ENCODE assay signal across 7 mouse cellular contexts in genomic region chrX:57325861-57326461, GRCm38 (mm10). TPM values are rescaled to one million over a fixed set of nuclear protein-coding genes. Genes with fewer than 3 reads are reported as not detected.
DNase-seq lines count a peak whose midpoint lies in the region; ATAC-seq and TF ChIP-seq lines count a peak whose summit lies in the region.

No protein-coding gene starts in this region.

- no peak for TF ChIP-seq POLR2A in cerebellum, adult 2 months (IDR thresholded peaks at IDR 0.05; ENCODE audit: borderline replicate concordance, insufficient read depth, low read length)

- ATAC-seq in hindbrain, embryonic 16.5 days: peak; percentile 90
- no peak; the same call in 1 of the 2 replicates for ATAC-seq in liver, embryonic 15.5 days (ENCODE audit: insufficient read depth)
- peak; percentile 93 for ATAC-seq in neural tube, embryonic 13.5 days (ENCODE audit: low read depth)

- H3K36me3 ChIP-seq in hindbrain, embryonic 16.5 days (ENCODE audit: control insufficient read depth, insufficient read depth, low read length): no peaks in the 10 kb centered on the region
- no peaks in the 10 kb centered on the region for H3K36me3 ChIP-seq in liver, embryonic 15.5 days (replicated peaks)
- H3K36me3 ChIP-seq in neural tube, embryonic 13.5 days: no peaks in the 10 kb centered on the region

- no peaks in the 10 kb centered on the region for H3K4me1 ChIP-seq in cerebellum, adult 2 months (ENCODE audit: control insufficient read depth, insufficient read depth, low read length)
- H3K4me1 ChIP-seq in hindbrain, embryonic 16.5 days (ENCODE audit: control insufficient read depth, insufficient read depth, low read depth, low read length): no peaks in the 10 kb centered on the region
- H3K4me1 ChIP-seq in liver, embryonic 15.5 days (replicated peaks): peaks cover 10% of the 10 kb centered on the region; the same call in 1 of the 2 replicates
- no peaks in the 10 kb centered on the region for H3K4me1 ChIP-seq in neural tube, embryonic 13.5 days (replicated peaks)

- peak overlapping the region; percentile 39 for H3K4me3 ChIP-seq in cerebellum, adult 2 months (replicated peaks; ENCODE audit: insufficient read depth, low read depth, low read length)
- H3K4me3 ChIP-seq in hindbrain, embryonic 16.5 days (ENCODE audit: low read length): peak overlapping the region; percentile 55
- H3K4me3 ChIP-seq in liver, embryonic 15.5 days (replicated peaks): peak overlapping the region; percentile 52
- peak overlapping the region; percentile 43 for H3K4me3 ChIP-seq in neural tube, embryonic 13.5 days

- peak; percentile 39 for DNase-seq in adrenal gland, adult 8-10 months
- peak; percentile 23 to 38 for DNase-seq in cerebellum, adult 2 months
- DNase-seq in gastrocnemius, adult 8-10 months (ENCODE audit: low spot score in 2 of 2): peak; percentile 16 to 41
- DNase-seq in B cell, adult 2 months: no peak

- TF ChIP-seq CTCF in cerebellum, adult 2 months (IDR thresholded peaks at IDR 0.05; ENCODE audit: borderline replicate concordance, insufficient read depth, low read depth, low read length): no peak

- H3K9me3 ChIP-seq in hindbrain, embryonic 16.5 days (ENCODE audit: control insufficient read depth, low read length): no peaks in the 10 kb centered on the region
- no peaks in the 10 kb centered on the region for H3K9me3 ChIP-seq in liver, embryonic 15.5 days (replicated peaks)
- no peaks in the 10 kb centered on the region for H3K9me3 ChIP-seq in neural tube, embryonic 13.5 days

- H3K27me3 ChIP-seq in cerebellum, adult 2 months (ENCODE audit: control insufficient read depth, insufficient read depth, low read length): no peaks in the 10 kb centered on the region
- H3K27me3 ChIP-seq in hindbrain, embryonic 16.5 days (replicated peaks; ENCODE audit: control insufficient read depth, insufficient read depth, low read length): no peaks in the 10 kb centered on the region
- H3K27me3 ChIP-seq in liver, embryonic 15.5 days: peaks cover 3% of the 10 kb centered on the region; the same call in 1 of the 2 replicates
- no peaks in the 10 kb centered on the region for H3K27me3 ChIP-seq in neural tube, embryonic 13.5 days

- 8% methylated on average over 29 of the region's 29 CpGs for WGBS in cerebellum, adult 2 months
- WGBS in hindbrain, embryonic 16.5 days: 12% methylated on average over 19 of the region's 29 CpGs
- WGBS in liver, embryonic 15.5 days (ENCODE audit: insufficient replicate concordance): 22% methylated on average over 29 of the region's 29 CpGs
- 21% methylated on average over 29 of the region's 29 CpGs for WGBS in neural tube, embryonic 13.5 days

- no peak overlapping the region for H3K27ac ChIP-seq in cerebellum, adult 2 months (ENCODE audit: insufficient read depth, low read length)
- H3K27ac ChIP-seq in hindbrain, embryonic 16.5 days (ENCODE audit: low read depth, low read length): no peak overlapping the region
- no peak overlapping the region for H3K27ac ChIP-seq in liver, embryonic 15.5 days (replicated peaks)
- H3K27ac ChIP-seq in neural tube, embryonic 13.5 days (replicated peaks): no peak overlapping the region

- H3K4me2 ChIP-seq in hindbrain, embryonic 16.5 days (ENCODE audit: low read length): peak overlapping the region; percentile 65
- H3K4me2 ChIP-seq in liver, embryonic 15.5 days: peak overlapping the region; percentile 69
- H3K4me2 ChIP-seq in neural tube, embryonic 13.5 days: peak overlapping the region; percentile 75

- peak overlapping the region; percentile 60 for H3K9ac ChIP-seq in hindbrain, embryonic 16.5 days (ENCODE audit: low read depth, low read length)
- H3K9ac ChIP-seq in liver, embryonic 15.5 days: no peak overlapping the region
- H3K9ac ChIP-seq in neural tube, embryonic 13.5 days: peak overlapping the region; percentile 64

RNA-seq across cellular contexts. Expression of gene Arhgef6, which starts 12.6 kb away (rescaled TPM):
- total RNA-seq in adrenal gland, adult 8-10 months (2022): 10 to 100 TPM; 46.2 to 57.7 (median 53.8) TPM
- 20.1 and 21.6 TPM in 2 replicates for polyA plus RNA-seq in cerebellum, adult 2 months (2012; rRNA removed)
- total RNA-seq in gastrocnemius, adult 8-10 months (2022): 10 to 100 TPM; 49.8 to 54.1 (median 52.0) TPM
- polyA plus RNA-seq in hindbrain, embryonic 16.5 days (2015; fragmentation: Nextera tagmentation; extraction: Ambion mirVana): 6.5 and 6.8 TPM in 2 replicates
- polyA plus RNA-seq in liver, embryonic 15.5 days (2015; fragmentation: Nextera tagmentation; extraction: Ambion mirVana): 5.5 and 5.7 TPM in 2 replicates
- 7.3 and 8.9 TPM in 2 replicates for polyA plus RNA-seq in neural tube, embryonic 13.5 days (2015; fragmentation: Nextera tagmentation; extraction: Ambion mirVana)

Comparison
In these comparisons a context has a peak if more than half of its experiments do, and no peak if none do; other contexts are left out.
1. DNase-seq: peak in adrenal gland, adult 8-10 months (single experiment), cerebellum, adult 2 months (2 of 2) and gastrocnemius, adult 8-10 months (2 of 2); none in B cell, adult 2 months (0 of 2).
2. Peak in every context shown above with its lines, with median percentiles within 50 percentile points of each other: H3K4me3 ChIP-seq and H3K4me2 ChIP-seq.